Mouse (Mus musculus) urinary bladder, adult 18-20 months (tissue): ENCODE data around the gene Bag3.

Source experiments
- DNase-seq, 2 experiments: peaks; one replicate each; pipeline ENCODE4 v3.0.0; 2022; ENCODE audit warnings: low spot score in 2 of 2, mixed read lengths in 2 of 2

The Bag3 gene

DNA sequence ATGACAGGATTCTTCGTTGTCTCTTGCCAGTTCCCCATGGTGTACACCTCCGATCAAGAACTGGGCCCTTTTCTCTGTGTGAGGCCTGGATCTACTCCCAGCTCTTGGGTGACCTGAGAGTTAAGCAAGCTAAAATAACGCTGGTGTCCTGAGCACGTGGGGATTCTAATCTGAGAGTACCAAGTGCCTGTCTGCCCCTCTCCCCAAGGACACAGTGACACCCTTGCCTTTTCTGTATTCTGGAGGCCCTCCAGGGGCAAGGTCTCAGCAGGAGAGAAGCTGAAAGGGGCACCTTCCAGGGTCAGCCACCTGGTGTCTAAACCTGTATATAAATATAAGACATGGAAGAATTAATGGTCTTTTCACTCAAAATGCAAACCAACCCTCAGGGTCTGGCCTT is 14.3 kb downstream of the Bag3 start:
- no peak for DNase-seq

DNA sequence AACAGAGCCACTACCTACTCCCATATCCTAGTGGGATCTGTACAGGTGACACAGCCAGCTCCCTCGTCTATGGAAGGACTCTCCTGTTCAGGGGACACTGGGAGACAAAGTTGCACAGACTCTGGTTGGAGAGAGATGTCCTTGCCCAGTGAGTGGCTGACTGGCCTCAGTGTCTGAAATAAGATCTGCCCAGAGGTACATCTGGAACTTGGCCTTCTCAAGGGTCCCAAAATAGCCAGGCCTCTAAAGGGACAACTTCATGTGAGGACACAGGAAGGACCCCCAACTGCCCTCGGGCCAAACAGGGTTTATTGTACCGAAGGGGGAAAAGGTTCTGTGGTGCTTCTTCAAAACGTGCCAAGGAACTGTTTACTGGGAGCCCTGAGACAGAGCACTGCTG is 14.8 kb downstream of the Bag3 start:
- DNase-seq: no peak

DNA sequence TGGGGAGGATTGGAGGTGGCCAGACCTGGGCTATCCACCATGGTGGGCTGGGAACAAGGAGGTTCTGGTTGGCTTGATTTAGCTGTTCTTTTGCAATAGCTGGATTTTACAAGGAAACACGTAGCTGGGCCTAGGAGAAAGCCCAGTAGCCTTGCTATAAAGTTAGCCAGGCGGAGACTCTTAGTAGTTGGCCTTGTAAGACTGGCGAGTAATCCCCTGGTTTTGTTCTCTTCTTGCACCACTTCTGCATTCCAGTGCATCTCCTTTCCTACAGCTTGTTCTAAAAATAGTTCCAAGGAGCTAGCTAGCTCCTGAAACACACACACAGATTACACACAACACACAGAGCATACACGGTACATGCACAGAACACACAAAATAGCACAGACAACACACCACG is 15.4 kb downstream of the Bag3 start:
- DNase-seq: no peak

DNA sequence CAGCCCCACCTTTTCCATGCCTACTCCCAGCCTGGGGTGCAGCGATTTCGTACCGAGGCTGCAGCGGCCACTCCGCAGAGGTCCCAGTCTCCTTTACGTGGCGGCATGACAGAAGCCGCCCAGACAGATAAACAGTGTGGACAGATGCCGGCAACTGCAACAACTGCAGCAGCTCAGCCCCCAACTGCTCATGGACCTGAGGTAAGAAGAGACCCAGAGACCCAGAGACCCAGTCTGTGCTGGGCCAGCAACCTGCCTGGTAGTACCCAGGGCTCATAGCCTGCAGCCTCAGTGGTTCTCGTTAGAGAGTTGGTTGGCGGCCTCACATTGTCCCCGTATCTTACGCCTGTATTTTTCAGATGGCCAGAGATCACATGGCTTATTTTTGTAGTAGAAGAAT is 16.7 kb downstream of the Bag3 start:
- DNase-seq: no peak

DNA sequence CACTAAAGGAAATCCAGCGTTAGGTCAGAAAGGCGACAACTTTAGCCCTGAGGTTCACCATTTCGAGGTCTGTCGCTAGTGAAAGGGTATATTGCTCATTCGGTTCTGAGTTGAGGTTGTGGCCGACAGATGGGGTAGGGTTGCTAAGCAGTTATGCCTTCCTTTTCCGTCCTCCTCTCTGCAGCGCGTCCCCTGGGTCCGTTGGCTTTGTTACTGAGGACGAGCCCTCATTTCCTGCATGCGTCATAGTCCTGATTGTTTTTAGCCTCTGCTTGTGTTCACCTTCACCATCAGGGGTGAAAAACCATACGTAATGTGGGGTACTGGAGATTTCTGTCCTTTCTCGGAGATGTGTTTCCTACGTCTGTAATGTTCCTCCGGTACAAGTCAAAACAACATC is 17.3 kb downstream of the Bag3 start:
- DNase-seq: no peak

DNA sequence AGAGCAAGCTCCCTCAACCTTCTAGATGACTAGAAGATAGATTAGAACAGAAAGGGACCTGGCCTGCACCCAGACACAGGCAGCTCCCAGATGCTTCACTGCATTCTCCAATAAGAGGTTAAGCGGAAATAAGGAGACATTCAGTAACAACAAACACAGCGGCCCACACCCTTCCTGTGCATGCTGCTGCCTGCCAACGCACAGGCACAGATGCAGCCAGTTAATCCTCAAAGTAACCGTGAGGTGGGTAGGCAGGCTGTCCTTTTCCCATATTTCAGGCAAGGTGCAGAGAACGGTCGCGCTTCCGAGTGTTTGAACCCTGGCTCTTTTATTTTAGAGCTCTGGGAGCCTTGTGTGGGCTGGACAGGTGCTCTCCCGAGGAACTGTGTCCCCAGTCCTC is 17.8 kb downstream of the Bag3 start:
- peak in 1 of 2 experiments; percentile 48 for DNase-seq

DNA sequence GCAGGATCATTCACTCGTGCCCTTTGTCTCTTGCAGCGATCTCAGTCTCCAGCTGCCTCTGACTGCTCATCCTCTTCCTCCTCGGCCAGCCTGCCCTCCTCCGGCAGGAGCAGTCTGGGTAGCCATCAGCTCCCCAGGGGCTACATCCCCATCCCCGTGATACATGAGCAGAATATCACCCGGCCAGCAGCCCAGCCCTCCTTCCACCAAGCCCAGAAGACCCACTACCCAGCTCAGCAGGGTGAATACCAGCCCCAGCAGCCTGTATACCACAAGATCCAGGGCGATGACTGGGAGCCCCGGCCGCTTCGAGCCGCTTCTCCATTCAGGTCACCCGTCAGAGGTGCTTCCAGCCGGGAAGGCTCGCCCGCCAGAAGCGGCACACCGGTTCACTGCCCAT is 18.4 kb downstream of the Bag3 start:
- no peak for DNase-seq

DNA sequence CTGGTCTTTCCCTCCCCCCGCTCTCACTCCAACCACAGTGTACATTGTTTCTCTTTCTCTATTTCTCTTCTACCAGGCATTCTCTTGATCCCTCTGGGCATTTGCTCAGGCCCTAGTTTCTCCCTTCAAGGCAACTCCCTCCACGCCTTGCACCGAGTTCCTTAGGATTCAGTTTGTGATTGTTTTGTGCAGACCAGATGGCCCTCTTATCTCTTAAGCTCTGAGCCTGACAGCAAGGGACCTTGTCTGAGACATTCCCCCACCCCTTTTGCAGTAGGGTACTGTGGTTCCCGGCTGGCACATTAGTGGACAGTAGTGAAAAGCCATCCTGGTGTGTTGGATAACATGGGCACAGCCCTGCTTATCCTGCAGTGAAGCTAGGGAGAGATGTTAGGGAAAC is 19.1 kb downstream of the Bag3 start:
- no peak for DNase-seq

DNA sequence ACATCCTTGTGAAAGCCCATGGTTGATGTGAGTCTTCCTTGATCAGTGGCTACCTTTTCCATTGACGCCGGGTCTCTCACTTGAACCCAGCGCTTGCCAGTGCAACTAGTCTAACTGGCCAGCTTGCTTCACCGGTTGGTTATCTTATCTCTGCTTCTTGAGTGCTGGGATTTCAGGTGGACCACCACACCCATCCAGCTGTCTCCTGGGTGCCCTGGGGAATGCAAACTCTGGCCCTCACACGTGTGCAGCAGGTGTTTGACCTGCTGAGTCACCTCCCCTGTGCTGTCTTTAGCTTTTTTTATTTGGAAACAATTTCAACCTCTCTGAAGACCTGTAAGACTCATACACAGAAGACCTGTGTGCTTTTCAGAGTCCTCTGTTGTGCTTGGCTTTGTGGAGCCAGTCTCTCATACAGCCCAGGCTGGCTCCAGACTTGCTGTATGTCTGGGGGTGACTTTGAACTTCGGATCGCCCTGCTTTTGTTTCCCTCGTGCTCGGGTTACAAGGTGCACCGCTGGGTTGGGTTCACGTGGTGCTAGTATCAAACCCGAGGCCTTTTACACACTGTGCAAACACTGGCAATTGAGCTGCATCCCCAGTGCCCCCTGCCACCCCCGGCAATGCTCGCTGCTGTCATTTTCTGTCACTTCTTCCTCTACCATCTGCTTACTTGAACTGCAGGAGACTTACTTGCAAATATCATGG is 19.9 kb downstream of the Bag3 start:
- DNase-seq: peak in 1 of 2 experiments; percentile 60

DNA sequence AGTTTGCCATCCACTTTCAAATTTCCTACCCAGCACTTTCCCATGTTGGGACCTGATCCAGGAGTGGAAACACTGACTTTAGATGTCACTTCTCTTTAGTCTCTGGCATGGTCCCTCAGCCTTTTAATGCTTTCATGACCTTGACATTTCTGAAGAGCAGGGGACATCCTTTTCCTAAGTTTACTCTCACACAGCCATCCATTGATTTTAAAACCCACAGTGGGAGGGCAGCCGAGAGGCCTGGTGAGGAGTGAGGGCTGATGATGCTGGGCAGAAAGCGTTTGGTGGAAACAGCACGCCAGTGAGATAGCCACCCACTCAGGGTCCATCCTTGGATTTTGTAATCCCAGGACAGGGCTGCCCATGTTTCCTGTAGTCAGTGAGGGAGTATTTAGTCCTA is 20.5 kb downstream of the Bag3 start:
- no peak for DNase-seq

DNA sequence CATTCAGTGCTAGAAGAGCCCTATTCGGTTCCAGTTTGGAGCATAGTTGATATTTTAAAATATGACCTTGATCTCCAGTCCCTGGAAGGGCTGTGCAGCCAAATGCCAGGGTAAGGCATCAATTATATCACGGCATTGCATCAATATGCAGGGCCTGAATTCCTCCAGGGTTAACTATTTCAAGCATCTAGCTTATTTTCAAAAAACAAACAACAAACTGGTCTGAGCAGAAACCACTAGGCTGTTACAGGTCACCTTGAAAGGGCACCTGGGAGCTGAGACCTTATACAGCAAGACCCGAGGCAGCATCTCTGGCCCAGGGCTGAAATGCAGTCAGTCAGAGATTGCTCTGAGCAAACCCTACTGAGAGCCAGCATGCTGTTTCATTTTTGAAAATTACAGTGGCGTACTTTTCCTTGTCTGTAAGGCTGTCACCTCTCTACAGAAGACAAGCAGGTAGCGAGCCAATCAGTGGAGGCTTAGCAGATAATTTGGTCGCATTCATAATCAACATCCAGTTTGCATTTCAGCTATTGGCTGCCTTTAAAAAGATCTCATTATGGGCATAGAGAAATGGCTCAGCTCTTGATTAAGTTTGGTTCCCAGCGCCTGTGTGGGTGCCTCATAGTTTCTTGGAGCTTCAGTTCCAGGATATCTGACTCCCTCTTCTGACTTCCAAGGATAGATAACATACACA is 21.3 kb downstream of the Bag3 start:
- DNase-seq: no peak

DNA sequence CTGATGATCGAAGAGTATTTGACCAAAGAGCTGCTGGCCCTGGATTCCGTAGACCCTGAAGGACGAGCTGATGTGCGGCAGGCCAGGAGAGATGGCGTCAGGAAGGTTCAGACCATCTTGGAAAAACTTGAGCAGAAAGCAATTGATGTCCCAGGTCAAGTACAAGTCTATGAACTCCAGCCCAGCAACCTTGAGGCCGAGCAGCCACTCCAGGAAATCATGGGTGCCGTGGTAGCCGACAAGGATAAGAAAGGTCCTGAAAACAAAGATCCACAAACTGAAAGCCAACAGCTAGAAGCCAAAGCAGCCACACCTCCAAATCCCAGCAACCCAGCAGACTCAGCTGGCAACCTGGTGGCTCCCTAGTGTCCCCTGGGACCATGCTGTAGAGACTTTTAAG is 22.6 kb downstream of the Bag3 start:
- DNase-seq: no peak

DNA sequence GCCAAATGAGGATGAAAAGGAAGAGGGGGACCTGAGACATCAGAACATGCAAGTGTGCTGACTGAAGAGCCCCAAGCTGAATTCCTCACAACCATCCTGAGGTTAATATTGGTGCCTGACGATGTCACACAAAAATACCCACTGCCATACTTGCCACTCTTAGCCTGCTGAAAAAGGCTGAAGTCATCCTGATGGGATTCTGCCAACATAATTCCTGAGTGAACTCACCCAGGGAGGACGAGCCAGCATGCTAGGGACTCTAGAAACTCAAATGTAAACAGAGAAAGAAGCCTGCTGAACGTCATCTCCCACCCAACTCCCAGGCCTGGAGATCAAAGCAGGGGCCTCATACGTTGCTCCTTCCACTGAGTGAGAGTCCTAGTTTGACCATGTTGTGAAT is 25.7 kb downstream of the Bag3 start:
- no peak for DNase-seq

DNA sequence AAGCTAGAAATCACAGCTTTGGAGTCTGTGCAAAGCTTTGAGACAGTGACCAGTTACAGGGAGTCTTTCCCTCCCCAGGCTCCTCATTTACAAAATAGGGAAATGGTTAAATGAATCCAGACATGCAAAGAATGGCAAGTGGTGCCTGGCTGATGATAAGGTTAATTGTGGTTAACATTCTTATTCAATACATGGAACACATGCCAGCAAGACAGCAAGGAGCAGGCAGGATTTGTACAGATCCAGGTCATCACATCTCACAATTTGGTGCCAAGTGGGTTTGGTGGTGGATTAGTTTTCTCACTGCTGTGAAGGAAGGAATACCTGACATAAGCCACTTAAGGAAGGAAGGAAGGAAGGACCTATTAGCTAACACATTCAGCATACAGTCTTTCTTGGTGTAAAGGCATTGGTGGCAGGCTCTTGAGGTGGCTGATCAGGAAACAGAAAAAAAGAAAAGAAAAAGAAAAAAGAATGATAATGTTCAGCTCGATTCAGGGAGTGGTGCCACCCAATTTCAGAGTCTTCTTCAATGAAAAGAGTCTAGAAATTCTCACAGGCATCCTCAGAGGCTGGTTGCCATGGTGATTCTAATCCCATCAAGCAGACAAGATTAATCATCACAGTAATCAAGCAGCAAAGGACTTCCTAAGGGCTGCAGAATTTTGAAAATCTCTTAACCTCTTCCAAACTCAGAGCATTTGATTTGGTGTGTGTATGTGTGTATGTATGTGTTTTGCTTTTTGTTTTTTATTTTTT is 27.1 kb downstream of the Bag3 start:
- DNase-seq: no peak

DNA sequence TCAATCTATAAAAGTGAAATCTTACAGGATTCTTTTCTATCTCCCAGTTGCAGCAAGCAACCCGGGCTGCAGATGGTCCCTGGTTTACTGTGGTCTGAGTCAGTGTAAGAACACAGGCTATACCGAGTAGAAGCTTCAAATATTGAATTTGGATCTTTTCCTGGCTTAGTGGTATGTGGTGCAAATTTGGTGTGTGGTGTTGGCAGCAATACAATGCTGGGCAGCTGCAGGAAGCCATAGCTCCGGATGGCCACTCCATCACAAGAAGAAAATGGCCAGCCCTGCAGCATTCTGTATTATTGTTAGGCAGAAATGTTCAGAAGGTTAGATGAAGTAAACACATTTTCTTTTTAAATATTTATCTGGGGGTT is 27.7 kb downstream of the Bag3 start:
- no peak for DNase-seq

DNA sequence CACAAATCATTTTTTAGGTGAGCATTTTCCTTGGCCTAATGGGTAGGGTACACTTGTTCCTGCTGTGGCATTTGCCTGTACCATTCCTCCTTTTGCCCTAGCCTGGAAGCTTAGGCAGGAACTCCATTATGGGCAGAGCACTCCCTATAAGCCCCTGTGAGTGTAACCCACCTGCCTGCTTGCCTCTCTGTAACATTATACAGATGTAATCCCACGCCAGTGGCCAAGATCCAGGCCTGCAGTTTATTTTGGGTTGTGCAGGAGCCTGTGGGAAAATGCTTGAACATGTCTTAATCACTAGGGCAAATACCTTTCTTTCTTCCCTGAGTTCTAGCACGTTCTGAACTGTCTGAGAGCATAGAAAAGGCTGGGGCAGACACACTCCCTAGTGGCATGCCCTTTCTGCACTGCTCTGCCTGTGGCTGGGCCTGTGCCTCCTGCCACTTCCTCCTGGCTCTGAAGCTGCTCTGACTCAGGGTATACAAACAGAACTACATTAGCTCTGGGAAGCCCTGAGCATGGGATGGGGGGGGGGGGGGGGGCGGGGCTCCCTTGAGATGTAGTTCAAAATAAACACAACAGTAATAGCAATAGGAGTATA is 29.8 kb downstream of the Bag3 start:
- peak in 1 of 2 experiments; percentile 57 for DNase-seq

DNA sequence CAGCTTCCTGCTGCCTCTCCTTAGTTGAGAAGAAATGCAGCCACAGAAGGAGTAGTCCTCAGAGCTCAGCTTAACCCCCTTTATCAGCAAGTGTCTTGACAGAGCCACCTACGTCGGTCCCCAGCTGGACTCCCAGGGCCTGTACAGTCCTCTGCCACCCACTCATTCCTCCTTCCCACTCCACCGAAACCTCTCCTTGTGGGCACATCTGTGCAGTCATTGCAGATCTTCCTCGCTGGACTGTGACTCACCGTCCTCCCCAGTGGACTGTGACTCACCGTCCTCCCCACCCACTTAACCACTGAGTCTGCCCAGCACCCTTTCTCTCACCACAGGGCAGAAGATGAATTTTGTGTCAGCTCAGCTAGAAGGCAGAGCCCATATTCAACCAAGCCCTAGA is 31.1 kb downstream of the Bag3 start:
- DNase-seq: peak in 1 of 2 experiments; percentile 43

DNA sequence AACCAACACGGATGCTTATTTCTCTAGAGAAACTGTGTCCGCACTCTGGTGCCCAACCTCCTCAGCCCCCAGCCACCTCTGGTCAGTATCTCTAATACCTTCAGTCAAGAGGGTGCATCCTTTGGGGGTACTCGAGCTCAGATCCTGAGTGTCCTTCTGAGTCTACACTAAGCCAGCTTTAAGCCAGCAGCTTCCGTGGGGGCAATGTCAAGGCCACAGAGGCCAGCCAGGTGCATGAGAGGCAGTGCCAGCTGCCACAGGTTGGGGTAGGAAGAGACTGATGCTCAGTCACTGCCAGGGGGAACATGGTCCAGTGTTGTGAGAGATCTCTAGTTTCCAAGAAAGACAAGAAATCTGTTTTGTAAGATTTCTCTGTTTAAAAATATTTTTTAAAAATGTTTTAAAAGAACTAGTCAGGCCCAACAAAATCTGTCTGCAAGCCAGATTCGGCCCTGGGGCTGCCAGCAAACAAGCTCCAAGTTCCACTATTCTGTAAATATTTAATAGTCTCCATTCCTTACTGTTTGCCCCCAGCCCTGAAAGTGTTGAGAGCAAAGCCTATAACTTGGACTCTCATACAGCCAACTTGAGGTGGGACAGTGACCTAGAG is 31.8 kb downstream of the Bag3 start:
- no peak for DNase-seq

DNA sequence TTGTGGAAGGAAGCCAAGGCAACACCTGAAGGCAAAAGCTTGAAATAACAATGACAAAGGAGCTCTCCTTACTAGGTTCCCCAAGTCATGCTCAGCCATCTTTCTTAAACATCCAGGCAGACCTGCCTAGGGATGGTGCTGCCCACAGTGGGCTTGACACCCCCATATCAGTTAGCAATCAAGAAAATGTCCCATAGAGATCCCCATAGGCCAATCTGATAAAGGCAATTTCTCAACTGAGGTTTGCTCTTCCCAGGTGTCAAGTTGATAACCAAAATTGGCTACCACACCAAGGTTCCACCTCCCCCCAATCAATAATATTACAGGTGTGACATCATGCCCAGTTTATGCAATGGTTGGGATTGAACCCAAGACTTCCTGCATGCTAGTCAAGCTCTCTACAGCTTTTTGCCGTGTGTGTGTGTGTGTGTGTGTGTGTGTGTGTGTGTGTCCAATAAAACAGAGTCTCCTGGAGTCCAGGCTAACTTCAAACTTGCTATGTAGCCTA is 33.6 kb downstream of the Bag3 start:
- no peak for DNase-seq

DNA sequence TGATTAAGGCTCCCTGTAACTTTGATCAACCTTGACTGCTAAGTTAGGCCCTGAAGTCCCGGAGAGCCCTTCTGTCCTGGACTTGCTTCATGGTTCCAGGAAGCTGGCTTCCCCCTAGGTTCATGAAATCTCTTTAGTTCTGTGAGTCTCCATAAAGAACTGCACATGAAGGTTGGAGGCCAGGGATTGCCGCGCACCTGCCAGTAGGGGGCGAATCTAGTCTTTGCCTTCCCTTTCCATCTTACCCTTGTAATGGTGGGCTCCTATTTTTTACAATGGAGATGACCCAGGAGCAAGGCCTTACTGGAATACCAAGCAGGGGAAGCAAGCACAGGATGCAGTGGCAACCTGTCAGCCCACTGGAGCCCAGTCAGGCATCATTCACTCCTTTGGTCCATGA is 40.0 kb downstream of the Bag3 start:
- no peak for DNase-seq

DNA sequence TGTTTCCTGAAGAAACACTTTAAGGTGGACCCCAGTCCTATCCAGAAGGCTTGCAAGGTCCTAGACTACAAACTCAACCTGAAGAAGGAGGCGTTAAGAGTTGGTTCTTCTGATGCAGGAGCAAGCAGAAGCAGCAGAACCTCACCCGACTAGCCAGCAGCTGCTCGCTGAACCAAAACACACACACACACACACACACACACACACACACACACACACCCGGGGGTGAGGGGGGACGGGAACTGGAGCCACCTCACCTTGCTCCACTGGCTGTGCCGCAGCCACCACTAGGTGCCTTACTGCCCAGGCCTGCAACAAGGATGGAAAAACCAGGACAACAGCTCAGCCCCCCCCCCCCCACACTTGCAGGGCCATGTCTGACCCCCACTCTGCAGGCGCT is 42.9 kb downstream of the Bag3 start:
- DNase-seq: no peak
